Mouse (Mus musculus): ENCODE data around the gene Arl10. TPM values are rescaled to one million over a fixed set of nuclear protein-coding genes. Genes with fewer than 3 reads are reported as not detected.
A peak's percentile ranks its signal among the peaks of the same experiment; 100 is the strongest.

Gene Arl10
- total RNA-seq, 2 experiments from 2014 or later, result 28.2 to 30.3 TPM

DNA sequence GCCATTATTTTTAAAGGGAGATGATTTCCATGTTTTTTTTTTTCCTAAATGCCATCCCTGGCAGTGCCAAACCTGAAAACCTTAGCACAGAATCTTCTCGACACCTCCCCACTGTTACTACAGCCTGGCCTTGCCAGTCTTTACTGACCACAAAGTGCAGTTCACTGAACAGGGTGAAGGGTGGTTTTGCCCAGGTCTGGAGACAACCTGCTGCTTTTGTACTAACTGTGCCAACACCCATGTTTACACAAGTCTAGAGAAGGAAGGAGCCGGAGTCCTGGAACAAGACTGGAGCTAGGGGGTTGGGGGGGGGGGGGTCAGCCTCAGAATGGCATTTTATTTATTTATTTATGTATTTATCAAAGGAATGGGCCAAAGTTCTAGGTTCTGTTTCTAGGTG, 6.6 kb downstream of the Arl10 start:
- no peak for DNase-seq (ENCODE audit: low spot score in 2 of 2)

DNA sequence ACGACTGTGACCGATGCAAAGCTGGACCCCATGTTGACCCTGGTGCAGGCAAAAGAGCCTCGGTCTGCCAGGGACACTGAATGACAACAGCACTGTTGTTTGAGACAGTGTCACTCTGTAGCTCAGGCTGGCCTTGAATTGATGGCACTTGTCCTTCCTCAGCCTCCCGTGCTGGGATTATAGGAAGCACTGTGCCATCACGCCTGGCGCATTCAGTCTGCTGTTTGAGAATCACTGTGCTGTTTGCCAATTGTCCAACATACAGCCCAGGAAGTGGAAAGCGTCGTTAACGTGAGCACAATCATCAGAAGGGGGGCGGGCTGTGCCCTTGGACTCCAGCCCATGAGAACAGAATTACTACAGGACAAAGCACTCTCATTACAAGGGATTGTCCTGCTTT, 7.3 kb downstream of the Arl10 start:
- DNase-seq (ENCODE audit: low spot score in 2 of 2), result no peak

DNA sequence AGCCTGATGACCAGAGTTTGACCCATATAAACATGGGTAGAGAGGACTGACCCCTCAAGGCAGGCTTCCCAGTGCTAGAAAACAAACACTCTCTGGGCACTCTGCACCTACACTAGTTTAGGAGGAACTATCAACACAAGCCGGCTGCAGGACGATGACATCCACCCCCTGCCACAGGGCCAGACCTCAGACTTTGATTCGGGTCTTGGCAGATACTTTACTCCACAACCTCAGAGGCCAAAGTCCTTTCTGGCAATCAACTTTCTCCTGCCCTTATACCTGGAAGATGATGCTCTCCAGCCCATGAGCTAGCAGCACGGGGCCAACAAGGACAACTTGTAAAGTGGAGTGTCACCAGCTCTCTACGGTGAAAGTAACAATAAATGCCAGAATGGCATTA, 8.0 kb downstream of the Arl10 start:
- no peak for DNase-seq (ENCODE audit: low spot score in 2 of 2)

- DNase-seq (ENCODE audit: low spot score in 2 of 2), result no peak
These were observed 11.0 kb downstream of the Arl10 start for GRCm38 (mm10) chr13:54585831-54586230.

GRCm38 (mm10) chr13:54589414-54589995, 14.7 kb downstream of the Arl10 start:
- no peak for DNase-seq (ENCODE audit: low spot score in 2 of 2)

GRCm38 (mm10) chr13:54589996-54590951, 15.5 kb downstream of the Arl10 start, which contains the start of the genes Nop16 and Higd2a:
Gene Nop16 (minus strand): TSS chr13:54590090.
Gene Higd2a (plus strand): TSS chr13:54590207.
- peak; percentile 96 to 97 for DNase-seq (ENCODE audit: low spot score in 2 of 2)

- no peak for DNase-seq (ENCODE audit: low spot score in 2 of 2)
These were observed 17.1 kb downstream of the Arl10 start for GRCm38 (mm10) chr13:54591776-54592356.

- no peak for DNase-seq (ENCODE audit: low spot score in 2 of 2)
These were observed 18.8 kb downstream of the Arl10 start for GRCm38 (mm10) chr13:54593617-54594016.

DNA sequence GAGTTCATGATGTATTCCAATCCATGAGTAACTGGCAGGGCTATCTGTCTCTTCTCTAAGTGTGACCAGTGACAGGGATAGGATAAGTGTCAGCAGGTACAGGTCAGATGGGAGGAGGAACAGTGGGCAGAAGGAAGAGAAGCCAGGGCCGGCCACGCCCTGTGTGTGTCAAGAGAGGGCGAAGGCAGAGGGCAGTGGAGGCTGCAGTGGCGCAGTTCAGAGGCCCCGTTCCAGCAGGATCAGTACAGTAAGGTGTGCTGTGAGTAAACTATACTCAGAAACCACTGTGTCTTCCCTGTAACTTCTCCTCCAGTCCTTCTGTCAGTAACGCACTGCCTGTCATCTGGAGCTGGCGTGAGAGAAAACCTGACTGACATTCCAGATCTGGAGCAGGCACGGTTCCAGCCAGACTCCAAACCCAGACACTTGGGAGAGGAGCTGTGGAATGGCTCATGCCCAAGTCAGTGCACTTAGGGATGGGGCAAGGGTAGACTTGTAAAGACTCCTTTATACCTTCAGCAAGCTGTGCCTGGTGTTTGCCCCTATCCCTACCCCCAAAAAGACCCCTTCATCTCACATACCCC, 21.4 kb downstream of the Arl10 start:
- no peak for DNase-seq (ENCODE audit: low spot score in 2 of 2)

GRCm38 (mm10) chr13:54596870-54597269, 22.1 kb downstream of the Arl10 start:
- no peak for DNase-seq (ENCODE audit: low spot score in 2 of 2)

- no peak for DNase-seq (ENCODE audit: low spot score in 2 of 2)
These were observed 23.9 kb downstream of the Arl10 start for GRCm38 (mm10) chr13:54598622-54599143.

DNA sequence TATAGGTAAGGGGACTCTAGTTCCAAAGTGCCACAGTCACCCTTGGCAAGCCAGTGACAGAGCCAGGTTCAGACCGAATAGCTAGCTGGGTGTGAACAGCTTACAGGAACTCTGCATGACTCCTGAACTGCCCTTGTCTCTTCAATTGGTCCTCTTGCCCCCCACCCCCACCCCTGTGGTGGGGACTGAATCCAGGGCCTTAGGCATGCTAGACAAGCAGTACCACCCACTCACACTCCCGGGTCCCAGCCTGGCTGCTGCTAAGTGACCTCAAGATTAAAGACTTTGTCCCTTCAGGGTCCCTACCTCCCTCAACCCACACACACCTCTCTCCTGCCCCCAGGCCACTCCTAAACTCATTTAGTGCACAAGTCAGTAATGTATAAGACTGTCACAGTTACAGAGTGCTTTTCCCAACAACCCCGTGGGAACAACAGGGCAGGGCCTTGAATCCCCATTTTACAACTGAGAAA, 27.9 kb downstream of the Arl10 start:
- no peak for DNase-seq (ENCODE audit: low spot score in 2 of 2)

GRCm38 (mm10) chr13:54603501-54603900, 28.7 kb downstream of the Arl10 start:
- DNase-seq (ENCODE audit: low spot score in 2 of 2), result no peak

- no peak for DNase-seq (ENCODE audit: low spot score in 2 of 2)
These were observed 29.4 kb downstream of the Arl10 start for GRCm38 (mm10) chr13:54604221-54604620.

DNA sequence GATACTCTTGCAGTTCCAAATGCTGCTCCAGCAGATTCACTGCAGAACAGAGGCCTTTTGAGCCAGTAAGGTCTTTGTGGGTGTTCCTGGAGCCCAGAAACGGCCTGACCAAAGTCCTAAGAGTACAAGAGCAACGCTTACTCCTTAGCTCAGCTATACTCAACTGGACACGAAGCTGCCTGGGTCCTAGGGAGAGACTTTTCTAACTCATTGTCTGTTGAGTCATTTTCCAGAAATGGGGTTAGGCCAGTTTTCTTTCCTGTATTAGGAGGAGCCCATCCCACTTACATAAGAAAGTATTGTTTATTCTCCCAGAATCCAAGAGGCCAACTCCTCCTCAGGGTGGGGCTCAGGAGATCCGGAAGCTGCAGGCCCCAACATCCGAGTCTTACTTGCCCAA, 30.6 kb downstream of the Arl10 start:
- no peak for DNase-seq (ENCODE audit: low spot score in 2 of 2)

GRCm38 (mm10) chr13:54607204-54607603, 32.4 kb downstream of the Arl10 start:
- DNase-seq (ENCODE audit: low spot score in 2 of 2), result no peak

- DNase-seq (ENCODE audit: low spot score in 2 of 2), result no peak
These were observed 33.2 kb downstream of the Arl10 start for GRCm38 (mm10) chr13:54608002-54608401.

GRCm38 (mm10) chr13:54608666-54609065, 33.9 kb downstream of the Arl10 start:
- peak in 1 of 2 experiments; percentile 30 for DNase-seq (ENCODE audit: low spot score in 2 of 2)

GRCm38 (mm10) chr13:54609301-54609700, 34.5 kb downstream of the Arl10 start:
- DNase-seq (ENCODE audit: low spot score in 2 of 2), result no peak

GRCm38 (mm10) chr13:54610613-54610971, 35.8 kb downstream of the Arl10 start:
- peak in 1 of 2 experiments; percentile 53 for DNase-seq (ENCODE audit: low spot score in 2 of 2)

All from left cerebral cortex, adult 18-20 months (tissue).